Mouse (Mus musculus) ovary, postnatal 36 days (tissue): Measurements from ENCODE around the gene Kcnh4.

ENCODE experiments used
- DNase-seq: peaks from one replicate; pipeline ENCODE4 v3.0.0; 2022; ENCODE audit warnings: low spot score, mixed read lengths

Gene Kcnh4

GRCm38 (mm10) chr11:100709201-100709810 is 50.4 kb downstream of the Kcnh4 start:
- DNase-seq = no peak

DNA sequence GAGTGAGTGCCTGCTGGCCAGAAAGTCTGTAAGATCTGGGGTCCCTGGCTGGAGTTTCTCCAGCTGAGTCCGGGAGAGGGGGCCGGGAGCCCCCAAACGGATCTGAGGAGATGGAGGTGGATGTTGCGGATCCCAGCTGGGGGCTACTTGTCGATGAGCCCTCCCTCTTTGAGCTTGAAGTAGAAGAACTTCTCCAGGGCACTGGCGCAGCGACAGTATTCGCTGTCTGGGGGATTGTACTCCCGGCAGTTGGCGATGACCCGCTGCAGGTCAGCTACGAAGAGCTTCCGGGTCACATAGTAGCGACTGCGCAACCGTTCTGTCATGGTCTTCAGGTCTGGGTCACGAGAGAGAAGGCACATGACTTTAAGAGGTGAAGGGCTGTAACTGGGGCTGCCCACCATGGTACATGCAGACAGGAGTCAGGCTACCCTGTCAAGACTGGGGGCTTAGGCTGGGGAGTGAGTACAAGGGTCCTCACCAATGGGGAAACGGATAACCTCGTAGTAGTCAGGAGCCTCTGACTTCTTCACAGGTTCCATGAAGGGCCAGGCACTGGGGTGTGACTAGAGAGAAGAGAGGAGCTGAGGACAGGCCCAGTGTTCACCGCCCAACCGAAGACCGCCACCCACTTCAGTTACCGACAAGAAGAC is 54.5 kb downstream of the Kcnh4 start:
- DNase-seq = no peak

GRCm38 (mm10) chr11:100703851-100704531 is 55.8 kb downstream of the Kcnh4 start, which contains the start of gene Dhx58:
TSS of gene Dhx58 (minus strand) at chr11:100704271.
- DNase-seq = no peak

DNA sequence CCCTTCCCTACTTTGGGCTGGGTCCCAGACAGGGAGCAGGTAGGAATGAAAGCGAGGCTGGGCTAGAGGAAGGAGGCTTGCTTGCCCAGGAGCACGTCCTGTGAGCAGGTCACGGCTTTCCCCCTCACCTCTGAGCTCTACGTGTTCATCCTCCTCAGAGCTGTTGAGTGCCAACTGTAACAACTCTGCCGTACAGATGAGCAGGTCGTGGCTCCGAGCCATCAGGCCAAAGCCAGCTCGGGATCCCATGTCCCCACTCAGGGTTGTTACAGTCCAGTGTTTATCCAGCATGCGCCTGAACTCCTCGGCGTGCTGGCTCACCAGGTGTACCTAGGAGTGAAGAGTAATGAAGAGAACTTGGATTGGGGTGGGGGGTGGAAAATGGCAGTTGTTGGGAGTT is 56.4 kb downstream of the Kcnh4 start:
- DNase-seq = no peak

DNA sequence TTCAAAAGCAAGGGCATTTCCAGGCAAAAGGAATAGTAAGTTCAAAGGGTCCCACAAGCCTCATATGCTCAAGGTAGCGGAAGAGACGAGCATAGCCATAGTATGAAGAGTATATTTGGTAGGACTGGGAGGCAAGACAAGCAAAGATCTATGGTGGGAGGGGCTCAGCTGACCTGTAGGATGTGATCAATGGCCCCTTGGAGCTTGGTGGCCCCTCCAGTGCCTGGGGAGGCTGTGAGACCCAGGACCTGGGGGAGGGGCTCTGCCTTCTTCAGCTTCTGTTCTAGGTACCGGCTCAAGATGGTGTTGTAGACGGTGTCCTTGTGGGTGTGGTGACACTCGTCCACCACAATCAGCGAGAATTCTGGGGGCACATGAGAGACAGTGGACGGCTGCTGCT is 56.8 kb downstream of the Kcnh4 start:
- DNase-seq = no peak

- no peak for DNase-seq
Observed at GRCm38 (mm10) chr11:100702081-100702851, 57.5 kb downstream of the Kcnh4 start.

GRCm38 (mm10) chr11:100701301-100701700 is 58.4 kb downstream of the Kcnh4 start:
- peak; percentile 64 for DNase-seq

DNA sequence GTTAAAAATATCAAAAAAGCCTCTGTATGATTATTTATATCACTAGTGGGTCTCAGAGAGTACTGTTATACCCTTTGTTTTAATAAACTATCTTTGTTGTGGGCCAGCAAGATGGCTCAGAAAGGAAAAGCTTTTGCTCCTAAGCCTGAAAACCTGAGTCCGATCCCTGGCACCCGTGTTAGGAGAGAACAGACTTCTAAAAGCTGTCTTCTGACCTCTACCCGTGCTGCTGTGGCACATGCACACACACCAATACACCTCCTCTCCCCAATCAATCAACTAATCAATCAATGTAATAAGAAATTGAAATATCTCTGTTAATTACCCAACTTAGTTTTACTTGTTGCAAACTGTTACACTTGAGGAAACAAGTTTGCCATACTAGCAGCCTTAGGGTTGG is 59.0 kb downstream of the Kcnh4 start:
- DNase-seq = no peak

DNA sequence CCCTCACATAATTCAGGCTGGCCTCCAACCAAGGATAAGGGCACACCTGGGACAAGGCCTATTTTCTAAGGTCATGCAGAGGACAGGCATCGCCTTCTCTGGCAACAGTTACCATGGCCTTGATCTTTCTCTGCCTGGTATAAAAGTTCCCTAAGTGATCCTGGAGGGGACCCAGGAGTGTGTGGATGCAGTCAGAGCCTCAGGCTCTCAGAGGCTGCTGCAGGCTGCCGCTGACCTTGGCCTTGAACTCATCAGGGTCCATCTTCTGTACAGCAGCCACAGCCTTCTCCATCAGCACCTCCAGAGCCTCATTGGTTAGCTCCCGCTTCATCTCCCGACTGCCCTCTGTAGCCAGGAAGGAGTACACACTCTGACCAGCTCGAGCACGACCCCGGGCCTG is 61.8 kb downstream of the Kcnh4 start:
- no peak for DNase-seq

DNA sequence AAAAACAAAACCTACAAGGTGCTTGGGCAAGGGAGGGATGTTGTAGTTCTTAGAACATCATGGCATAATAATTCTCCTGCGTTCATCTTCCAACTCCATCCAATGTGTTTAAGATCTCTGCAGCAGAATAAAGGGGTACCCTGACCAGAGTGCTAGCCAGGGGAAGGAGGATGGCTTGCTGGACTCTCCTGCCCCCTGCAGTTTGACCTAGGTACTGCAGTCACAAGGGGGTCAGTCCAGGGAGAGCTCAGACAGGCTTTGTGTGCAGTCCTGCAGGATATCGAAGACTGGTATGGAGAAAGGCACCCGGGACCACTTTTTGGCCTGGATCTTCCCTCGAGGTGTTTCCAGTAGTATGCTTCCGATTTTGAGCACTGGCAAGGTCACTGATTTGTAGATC is 64.8 kb downstream of the Kcnh4 start:
- DNase-seq = peak; percentile 74

GRCm38 (mm10) chr11:100693154-100693553 is 66.6 kb downstream of the Kcnh4 start:
- DNase-seq = no peak

DNA sequence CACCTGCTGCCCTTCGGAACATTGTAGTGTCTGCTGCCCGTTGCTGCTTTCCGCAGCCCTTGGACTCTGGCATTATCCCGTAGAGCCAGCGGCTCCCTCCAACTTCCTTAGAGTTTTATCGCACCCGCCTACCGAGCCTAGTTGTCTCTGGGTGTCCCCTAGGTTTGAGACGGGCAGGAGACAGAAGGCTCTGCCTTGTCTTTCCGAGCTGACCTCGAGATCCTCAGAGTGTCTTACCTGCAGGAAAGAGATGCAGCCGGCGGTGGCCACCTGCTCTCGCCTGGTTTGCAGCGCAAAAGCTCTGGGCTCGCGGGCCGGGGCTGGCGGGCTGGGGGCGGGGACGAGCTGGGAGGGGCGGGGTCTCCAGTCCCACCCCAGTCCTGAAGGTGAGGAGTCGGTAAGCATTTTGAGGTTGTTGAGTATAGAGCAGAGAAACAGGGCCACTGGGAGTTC is 67.6 kb downstream of the Kcnh4 start, which contains the start of gene Zfp385c:
Gene Zfp385c (minus strand): TSS at position 292 of the 453 bp plus-strand sequence.
- DNase-seq = no peak

DNA sequence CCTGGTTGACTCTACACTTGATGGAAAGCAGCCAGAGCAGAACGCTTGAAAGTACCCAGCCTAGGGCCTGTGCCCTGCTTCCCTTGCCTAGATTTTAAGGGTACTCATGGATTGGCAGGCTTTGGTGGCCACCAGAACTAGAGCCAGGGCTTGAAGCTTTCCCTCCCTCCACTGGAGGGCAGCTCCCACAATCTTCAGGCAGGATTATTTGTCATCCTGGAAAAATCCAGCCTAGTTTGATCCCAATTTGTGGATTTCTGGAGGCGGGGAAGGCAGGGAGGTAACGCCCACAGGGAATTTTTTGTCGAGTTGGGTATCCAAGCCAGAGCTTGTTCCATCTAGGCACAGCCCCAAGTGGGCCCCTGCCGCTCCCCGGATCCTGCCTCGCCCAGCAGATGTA is 69.4 kb downstream of the Kcnh4 start:
- no peak for DNase-seq
